Mouse (Mus musculus) G1E (cell line): Measurements from ENCODE around the gene Cd300ld3. TPM values are rescaled to one million over a fixed set of nuclear protein-coding genes. Genes with fewer than 3 reads are reported as not detected.

Experiments used
- ATAC-seq: 2 replicates; pipeline ENCODE4 v1.8.0; 2016; ENCODE audit warnings: mild to moderate bottlenecking; ENCODE audit not compliant: insufficient number of reproducible peaks, poor library complexity, low FRiP score, severe bottlenecking; ENCODE audit errors: extremely low read depth
- DNase-seq: peaks from one replicate; pipeline ENCODE4 v3.0.0; 2012; ENCODE audit warnings: low spot score
- H3K27me3 ChIP-seq: 2 replicates; pipeline ENCODE4 v1.6.1; 2012; ENCODE audit warnings: mild to moderate bottlenecking, low read length, inconsistent platforms; ENCODE audit not compliant: insufficient read depth
- H3K36me3 ChIP-seq: replicated peaks from 2 replicates; pipeline ENCODE3; 2012; ENCODE audit warnings: mild to moderate bottlenecking, inconsistent platforms
- H3K4me1 ChIP-seq: 2 replicates; pipeline ENCODE4 v1.6.1; 2012; ENCODE audit warnings: low read depth, low read length, inconsistent platforms, mixed read lengths; ENCODE audit not compliant: insufficient read depth
- H3K4me3 ChIP-seq: 2 replicates; pipeline ENCODE4 v1.5.1; 2012; ENCODE audit warnings: low read depth, mild to moderate bottlenecking, inconsistent platforms, low read length, moderate library complexity, mixed read lengths
- H3K9me3 ChIP-seq: replicated peaks from 2 replicates; pipeline ENCODE4 v1.6.1; 2012; ENCODE audit warnings: inconsistent platforms
- CTCF ChIP-seq: IDR thresholded peaks from 2 replicates; pipeline ENCODE4 v1.5.1; 2012; ENCODE audit warnings: low read depth, low read length, inconsistent platforms, mixed read lengths
- GATA1 ChIP-seq: IDR thresholded peaks from 2 replicates; pipeline ENCODE4 v1.6.1; 2012; ENCODE audit warnings: borderline replicate concordance, low read length, inconsistent platforms, mixed read lengths
- GATA2 ChIP-seq: IDR thresholded peaks from 2 replicates; pipeline ENCODE4 v1.6.1; 2012; ENCODE audit warnings: low read depth, low read length, inconsistent platforms, borderline replicate concordance
- POLR2AphosphoS5 ChIP-seq: IDR thresholded peaks from 2 replicates; pipeline ENCODE4 v1.6.1; 2012; ENCODE audit warnings: low read depth, low read length, inconsistent platforms; ENCODE audit not compliant: insufficient replicate concordance
- TAL1 ChIP-seq: conservative IDR thresholded peaks from 2 replicates; pipeline ENCODE4 v1.6.1; 2012; ENCODE audit warnings: low read depth, low read length, inconsistent platforms, mixed read lengths
- polyA plus RNA-seq: library from polyadenylated mRNA; stranded (reverse); fragments of >175 nt; gene quantifications from 2 replicates; pipeline ENCODE4 v1.2.3, GENCODE M21; 2012
- total RNA-seq, 2 experiments: library from RNA; stranded (forward) in 1 of 2; stranded (reverse) in 1 of 2; fragments of 200-1000 nt in 1 of 2; fragments of >200 nt in 1 of 2; fragmentation: Nextera tagmentation in 1 of 2; gene quantifications; 2 replicates each; pipeline ENCODE4 v1.2.3; 2014 to 2017

Gene Cd300ld3
- total and polyA plus RNA-seq, 3 experiments = 18.2 TPM; not detected in 2

DNA sequence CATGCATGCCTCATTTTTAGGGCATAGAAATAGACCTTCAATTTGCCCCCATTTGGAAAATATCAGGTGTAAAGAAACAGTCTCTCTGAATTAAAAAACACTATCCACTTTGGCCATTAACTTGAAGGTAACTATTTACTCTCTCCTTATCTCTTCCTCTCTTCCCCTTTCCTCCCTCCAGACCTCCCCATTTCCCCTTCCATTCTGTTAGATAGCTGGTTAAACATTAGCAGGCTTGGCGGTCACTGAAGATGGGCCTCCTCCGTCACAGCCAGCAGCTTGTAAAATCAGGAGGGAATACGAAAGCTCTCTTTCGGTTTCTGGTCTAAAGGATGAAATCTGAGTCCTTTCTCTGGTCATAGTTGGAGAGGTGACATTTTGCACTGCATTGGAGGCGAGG, 27.6 kb upstream of the Cd300ld3 start:
- ATAC-seq (no peak), DNase-seq (no peak)
- no peaks in the 10 kb centered on the region for H3K4me1 ChIP-seq
- no peaks in the 10 kb centered on the region for H3K27me3 ChIP-seq
- TF ChIP-seq GATA1 (no peak), CTCF (no peak), TAL1 (no peak), POLR2AphosphoS5 (no peak), GATA2 (no peak)
- H3K4me3 ChIP-seq = no peak overlapping the region
- no peaks in the 10 kb centered on the region for H3K36me3 ChIP-seq
- H3K9me3 ChIP-seq = peaks cover 5% of the 10 kb centered on the region

DNA sequence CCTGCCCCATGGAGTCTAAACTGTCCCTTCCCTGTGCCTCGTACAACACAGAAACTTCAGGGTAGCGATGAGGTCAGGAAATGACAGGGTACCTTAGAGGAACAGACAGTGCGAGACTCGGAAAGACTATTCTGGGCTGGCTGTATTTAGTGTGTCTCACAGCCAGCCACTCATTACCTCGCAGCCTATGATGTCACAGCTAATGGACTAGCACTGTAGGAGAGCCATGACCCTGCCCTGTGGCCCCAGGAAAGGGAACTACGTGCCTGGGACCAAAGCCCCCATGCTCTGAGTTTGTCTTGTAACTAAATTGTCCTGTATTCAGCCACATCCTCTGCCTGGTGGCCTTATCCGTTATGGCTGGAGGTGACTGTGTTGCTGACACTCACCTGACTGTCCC, 27.2 kb upstream of the Cd300ld3 start:
- Histone ChIP-seq H3K36me3 (no peaks in the 10 kb centered on the region), H3K27me3 (no peaks in the 10 kb centered on the region), H3K4me3 (no peak overlapping the region), H3K9me3 (peaks cover 5% of the 10 kb centered on the region), H3K4me1 (no peaks in the 10 kb centered on the region)
- no peak for TF ChIP-seq GATA1
- no peak for TF ChIP-seq CTCF
- no peak for TF ChIP-seq GATA2
- no peak for TF ChIP-seq TAL1
- TF ChIP-seq POLR2AphosphoS5 = no peak
- ATAC-seq = no peak
- DNase-seq = no peak

DNA sequence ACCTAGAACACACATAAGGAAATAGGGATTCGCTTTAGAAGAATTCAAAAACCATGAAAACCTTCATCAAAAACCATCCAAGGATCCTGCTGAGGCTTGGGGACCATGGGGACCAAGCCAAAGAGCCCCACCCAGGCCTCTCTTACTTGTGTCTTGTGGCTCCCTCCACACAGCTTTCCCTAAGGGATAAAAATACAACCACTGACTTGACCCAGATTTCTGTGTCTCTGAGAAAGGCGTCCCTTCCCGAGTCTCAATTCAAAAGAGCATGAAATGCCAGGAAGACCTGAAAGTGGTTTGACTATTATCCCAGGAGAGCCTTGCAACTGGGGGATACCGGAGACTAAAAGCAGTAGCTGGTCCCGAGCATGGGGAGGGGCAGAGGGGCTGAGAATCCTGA, 24.8 kb upstream of the Cd300ld3 start:
- no peaks in the 10 kb centered on the region for H3K27me3 ChIP-seq
- H3K4me1 ChIP-seq = no peaks in the 10 kb centered on the region
- ATAC-seq (no peak), DNase-seq (no peak)
- H3K36me3 ChIP-seq = no peaks in the 10 kb centered on the region
- H3K9me3 ChIP-seq = peaks cover 3% of the 10 kb centered on the region; the same call in 1 of the 2 replicates
- no peak for TF ChIP-seq CTCF
- TF ChIP-seq TAL1 = no peak
- TF ChIP-seq GATA2 = no peak
- no peak for TF ChIP-seq GATA1
- no peak overlapping the region for H3K4me3 ChIP-seq

DNA sequence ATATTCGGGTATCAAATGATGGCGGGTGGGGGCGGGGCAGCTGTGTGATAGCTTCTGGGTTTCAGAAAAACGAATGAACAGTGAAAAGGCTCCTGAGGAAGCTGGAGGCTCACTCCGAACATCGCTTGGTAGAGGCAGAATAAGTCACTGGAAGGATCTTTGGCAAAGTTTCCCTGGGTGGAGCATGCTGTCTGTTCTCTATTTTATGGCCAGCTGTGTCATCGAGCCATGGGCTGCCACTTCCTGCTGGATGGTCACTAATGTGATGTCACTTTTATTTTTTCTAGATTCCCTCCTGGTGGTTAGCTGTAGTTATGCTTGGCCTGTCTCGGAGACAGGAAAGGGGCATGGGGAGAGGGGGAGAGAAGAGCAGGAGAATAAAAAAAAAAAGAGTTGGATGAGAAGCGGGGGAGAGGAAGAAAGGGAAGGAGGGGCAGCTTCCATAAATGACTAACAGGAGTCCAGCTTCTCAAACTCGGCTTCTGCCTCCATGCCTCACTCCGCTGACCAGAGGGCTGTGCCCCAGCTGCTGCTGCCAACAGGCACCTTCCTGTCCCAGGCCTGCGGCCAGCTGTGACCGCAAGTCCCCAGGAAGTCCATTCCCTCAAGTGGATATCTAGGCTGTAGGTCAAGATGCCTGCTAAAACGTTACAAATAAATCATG, 23.6 kb upstream of the Cd300ld3 start:
- no peak for ATAC-seq
- peaks cover 7% of the 10 kb centered on the region; the same call in 1 of the 2 replicates for H3K9me3 ChIP-seq
- H3K27me3 ChIP-seq = no peaks in the 10 kb centered on the region
- no peaks in the 10 kb centered on the region for H3K36me3 ChIP-seq
- DNase-seq = no peak
- TF ChIP-seq CTCF (no peak), POLR2AphosphoS5 (no peak), TAL1 (no peak), GATA1 (no peak), GATA2 (no peak)
- no peak overlapping the region for H3K4me3 ChIP-seq
- H3K4me1 ChIP-seq = no peaks in the 10 kb centered on the region

DNA sequence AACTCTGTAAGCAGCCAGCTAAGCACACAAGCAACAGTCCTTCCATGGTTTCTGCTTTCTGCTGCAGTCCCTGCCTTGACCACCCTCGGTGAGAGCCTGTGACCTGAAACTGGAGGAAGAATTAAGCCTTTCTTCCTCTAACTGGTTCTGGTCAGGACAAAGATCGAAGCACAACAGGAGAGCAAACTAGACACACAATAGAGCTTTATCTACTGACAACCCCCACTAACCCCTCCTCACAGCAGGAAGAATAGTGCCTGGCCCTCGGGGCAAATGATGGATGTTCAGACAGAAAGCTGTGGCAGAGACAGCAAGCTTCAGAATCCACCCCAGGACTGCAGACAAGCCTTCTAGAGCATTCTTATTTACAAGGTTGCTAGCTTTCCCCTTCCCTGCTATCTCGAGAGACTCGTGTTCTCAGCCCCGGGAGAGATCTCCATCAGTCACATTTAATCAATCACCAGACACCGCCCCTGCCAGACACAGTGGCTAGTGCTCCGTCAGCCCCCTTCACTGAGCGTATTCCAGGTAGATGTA, 22.9 kb upstream of the Cd300ld3 start:
- H3K4me1 ChIP-seq = no peaks in the 10 kb centered on the region
- H3K9me3 ChIP-seq = peaks cover 11% of the 10 kb centered on the region; the same call in 1 of the 2 replicates
- no peak overlapping the region for H3K4me3 ChIP-seq
- no peak for ATAC-seq
- TF ChIP-seq TAL1 = no peak
- no peak for TF ChIP-seq GATA1
- no peak for TF ChIP-seq POLR2AphosphoS5
- TF ChIP-seq CTCF = no peak
- no peak for TF ChIP-seq GATA2
- DNase-seq = no peak
- H3K36me3 ChIP-seq = no peaks in the 10 kb centered on the region
- no peaks in the 10 kb centered on the region for H3K27me3 ChIP-seq

DNA sequence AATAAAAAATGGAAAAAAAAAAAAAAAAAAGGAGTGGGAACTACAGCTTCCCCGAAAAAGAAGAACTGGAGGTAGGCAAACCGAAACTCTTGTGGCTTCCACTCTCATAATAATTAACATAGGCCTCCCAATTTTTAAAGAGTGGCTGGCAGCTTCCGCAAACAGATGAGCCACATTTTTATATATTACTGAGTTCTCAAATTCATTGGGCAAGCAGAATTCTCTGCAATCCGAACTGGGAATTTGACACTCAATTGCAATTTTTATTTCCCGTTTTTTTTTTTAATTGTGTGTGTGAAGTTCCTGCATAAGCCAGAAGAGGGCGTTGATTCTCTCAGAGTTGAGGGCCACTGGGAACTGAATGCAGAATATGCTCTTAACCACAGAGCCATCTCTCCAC, 18.6 kb upstream of the Cd300ld3 start:
- TF ChIP-seq POLR2AphosphoS5 (no peak), GATA2 (no peak)
- DNase-seq (no peak), ATAC-seq (no peak)
- H3K4me3 ChIP-seq = no peak overlapping the region
- H3K36me3 ChIP-seq = no peaks in the 10 kb centered on the region
- H3K27me3 ChIP-seq = no peaks in the 10 kb centered on the region
- peaks cover 12% of the 10 kb centered on the region; the same call in 1 of the 2 replicates for H3K9me3 ChIP-seq
- no peaks in the 10 kb centered on the region for H3K4me1 ChIP-seq

DNA sequence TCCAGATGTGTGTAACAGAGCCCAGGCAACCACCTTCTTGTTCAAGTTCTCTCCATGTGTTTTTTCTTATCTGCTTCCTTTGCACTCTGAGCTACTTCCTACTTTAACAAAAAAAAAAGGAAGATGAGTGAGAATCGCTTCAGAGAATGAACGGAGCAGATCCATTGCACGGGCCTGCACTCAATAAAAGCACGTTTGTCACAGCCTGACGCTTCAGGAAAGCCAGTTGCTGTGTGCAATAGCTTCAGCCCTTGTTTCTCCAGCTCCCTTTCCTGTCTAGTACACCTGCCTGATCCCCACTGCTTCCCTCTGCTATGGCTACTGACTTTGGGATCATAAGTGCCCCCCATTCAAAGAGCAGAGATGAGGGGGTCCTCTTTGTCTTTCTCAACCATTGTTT, 13.9 kb upstream of the Cd300ld3 start, which contains the start of gene Cd300e:
Gene Cd300e (minus strand): TSS at position 101 of the 400 bp plus-strand sequence.
- ATAC-seq (no peak), DNase-seq (no peak)
- TF ChIP-seq TAL1 (no peak), CTCF (no peak), GATA1 (no peak), POLR2AphosphoS5 (no peak), GATA2 (no peak)
- Histone ChIP-seq H3K4me1 (no peaks in the 10 kb centered on the region), H3K9me3 (0 out of 2 replicates have a peak, but pooled peaks cover 8% of the 10 kb centered on the region), H3K27me3 (no peaks in the 10 kb centered on the region), H3K36me3 (no peaks in the 10 kb centered on the region), H3K4me3 (no peak within 1 kb of the TSS)
